Mouse (Mus musculus) liver, adult 2 months (tissue): ENCODE measurements at regions not wholly inside any gene's neighbourhood (a gene's known extent, or its start where the extent isn't known, plus 50 kb on each side); places are given as distances from the start of the nearest gene placed in this dataset.

Experiments used
- CTCF ChIP-seq: fragments of 200-500 bp; IDR thresholded peaks from 2 replicates; pipeline ENCODE4 v1.5.1; 2011; ENCODE audit warnings: low read depth, low read length, control low read depth
- POLR2A ChIP-seq: fragments of 200-500 bp; IDR thresholded peaks from 2 replicates; pipeline ENCODE4 v1.6.1; 2011; ENCODE audit warnings: low read length, control low read depth; ENCODE audit not compliant: insufficient read depth; ENCODE audit errors: extremely low read depth

DNA sequence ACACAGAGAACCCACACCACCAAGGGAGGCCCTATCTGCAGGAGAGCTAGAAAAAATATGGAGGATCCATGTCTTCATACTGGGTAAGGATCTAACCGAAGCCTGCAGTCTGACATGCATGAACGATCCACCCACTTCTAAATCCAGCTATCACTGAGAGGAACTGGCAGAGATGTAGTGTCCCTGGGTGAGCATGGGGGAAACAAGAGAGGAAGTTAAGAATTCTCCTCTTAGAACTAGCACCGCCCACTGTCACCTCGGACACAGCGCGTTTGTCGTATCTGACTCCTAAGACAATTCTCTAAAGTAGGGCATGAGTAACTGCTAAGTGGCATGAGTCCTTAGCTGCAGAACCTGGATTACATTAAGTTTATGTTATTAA, 112.8 kb upstream of the Azi2 start:
- TF ChIP-seq CTCF (no peak), POLR2A (no peak)
